ENCODE assay signal across 14 mouse cellular contexts in the genomic region with DNA sequence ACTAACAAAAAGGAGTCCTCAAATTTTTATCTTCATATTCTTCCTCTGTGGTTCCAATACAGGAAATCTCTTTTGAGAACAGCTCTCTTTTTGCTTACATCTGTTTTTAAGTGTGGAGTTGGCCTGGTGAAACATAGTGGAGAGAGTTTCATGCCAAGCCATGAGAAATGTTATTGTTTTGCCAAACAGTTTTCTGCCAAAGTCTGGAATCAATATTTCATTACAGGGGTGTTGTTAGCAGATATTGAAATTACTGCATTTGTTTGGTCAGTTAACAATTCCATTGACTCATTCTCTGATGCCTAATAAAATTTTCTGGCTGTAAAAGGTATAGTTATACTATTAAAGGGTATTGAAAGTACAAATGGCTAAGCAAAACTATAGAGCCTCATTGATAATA.
"Had no signal": no experiment of that assay in that cellular context is flagged by ENCODE, and none has a peak within 500 bp of the region (broad histone marks: within the 10 kb centered on the region; RNA-seq: fewer than 3 reads in every experiment).

No protein-coding gene starts in this region.

- H3K9me3 ChIP-seq: midbrain, embryonic 10.5 days; midbrain, embryonic 12.5 days; neural tube, embryonic 12.5 days had no signal

- ATAC-seq: midbrain, embryonic 16.5 days had no signal

- H3K4me1 ChIP-seq: midbrain, embryonic 10.5 days; midbrain, embryonic 12.5 days; neural tube, embryonic 12.5 days had no signal

- H3K4me2 ChIP-seq: lung, embryonic 14.5 days; midbrain, embryonic 12.5 days; neural tube, embryonic 12.5 days had no signal

- H3K27ac ChIP-seq: midbrain, embryonic 10.5 days; midbrain, embryonic 12.5 days; neural tube, embryonic 12.5 days had no signal

- DNase-seq: lung, adult 18-20 months; lung, embryonic 14.5 days; lung, postnatal 10 days; lung, postnatal 4 days; midbrain, embryonic 14.5 days; right cerebral cortex, postnatal 14 days; spleen, adult 18-20 months; thymus, adult 18-20 months; thymus, postnatal 14 days; thymus, postnatal 36 days had no signal

- H3K36me3 ChIP-seq: midbrain, embryonic 10.5 days; midbrain, embryonic 12.5 days; neural tube, embryonic 12.5 days had no signal

- H3K9ac ChIP-seq: lung, embryonic 14.5 days; midbrain, embryonic 12.5 days; neural tube, embryonic 12.5 days had no signal

- H3K4me3 ChIP-seq: midbrain, embryonic 10.5 days; midbrain, embryonic 12.5 days; neural tube, embryonic 12.5 days had no signal

- H3K27me3 ChIP-seq: midbrain, embryonic 12.5 days; neural tube, embryonic 12.5 days had no signal
